Mouse (Mus musculus): ENCODE measurements at regions not wholly inside any gene's neighbourhood (a gene's known extent, or its start where the extent isn't known, plus 50 kb on each side); places are given as distances from the start of the nearest gene placed in this dataset.
A peak's percentile ranks its signal among the peaks of the same experiment; 100 is the strongest.

DNA sequence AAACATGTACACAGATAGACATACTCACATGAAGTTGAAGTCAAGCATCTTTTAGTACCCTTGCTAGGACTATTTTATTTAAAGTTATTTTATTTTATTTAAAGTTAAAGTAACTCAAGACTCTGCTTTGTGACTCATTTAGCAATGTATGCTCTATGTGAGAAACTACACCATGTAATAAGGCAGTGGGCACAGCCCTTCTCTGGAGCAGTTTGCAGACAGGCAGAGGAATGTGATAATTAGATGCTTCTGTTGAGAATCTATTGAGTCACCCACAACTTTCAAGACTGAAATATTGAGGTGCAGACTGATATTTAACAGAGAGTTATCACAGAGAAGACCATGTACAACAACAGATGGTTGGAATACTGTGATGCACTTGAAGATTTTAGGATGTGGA is 825.2 kb upstream of the Cntn5 start:
- peak in 1 of 2 experiments; percentile 13 for DNase-seq (ENCODE audit: low spot score in 2 of 2)

DNA sequence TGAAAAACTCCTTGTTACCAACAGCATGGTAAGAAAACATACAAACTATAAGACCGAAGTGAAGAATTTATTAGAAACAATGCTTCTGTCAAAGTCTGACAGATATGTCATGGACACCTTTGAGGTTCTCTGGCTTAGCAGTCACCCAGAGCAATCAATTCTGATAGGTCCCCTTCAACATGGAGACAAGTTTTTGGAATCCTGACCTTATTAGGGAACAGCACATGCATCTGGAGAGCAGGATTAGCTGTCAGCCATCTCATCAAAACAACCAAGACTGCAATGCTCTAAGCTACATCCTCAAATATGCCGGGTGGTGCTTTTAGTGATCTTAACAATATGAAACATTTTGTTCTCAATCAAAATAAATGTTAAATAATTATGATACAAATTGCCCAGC is 817.2 kb upstream of the Cntn5 start:
- DNase-seq (ENCODE audit: low spot score in 2 of 2) = no peak

DNA sequence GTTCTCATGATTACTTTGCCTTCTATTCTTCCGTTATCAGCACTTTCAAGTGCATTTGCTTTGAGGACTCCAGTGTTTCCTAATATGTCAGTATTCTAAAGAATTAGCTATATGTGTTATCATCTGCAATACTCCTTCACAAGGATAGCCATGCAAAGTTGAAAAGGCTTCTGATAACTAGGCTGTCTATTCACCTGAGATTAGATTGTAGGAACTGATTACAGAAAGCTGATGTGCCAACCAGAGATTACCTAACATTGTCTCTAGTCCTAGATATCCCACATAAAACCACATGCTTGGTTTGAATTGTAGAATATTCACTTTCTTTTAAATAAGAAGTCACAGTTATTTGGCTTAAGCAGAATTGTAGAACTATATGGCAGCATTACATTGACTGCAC is 800.1 kb upstream of the Cntn5 start:
- no peak for DNase-seq (ENCODE audit: low spot score in 2 of 2)

DNA sequence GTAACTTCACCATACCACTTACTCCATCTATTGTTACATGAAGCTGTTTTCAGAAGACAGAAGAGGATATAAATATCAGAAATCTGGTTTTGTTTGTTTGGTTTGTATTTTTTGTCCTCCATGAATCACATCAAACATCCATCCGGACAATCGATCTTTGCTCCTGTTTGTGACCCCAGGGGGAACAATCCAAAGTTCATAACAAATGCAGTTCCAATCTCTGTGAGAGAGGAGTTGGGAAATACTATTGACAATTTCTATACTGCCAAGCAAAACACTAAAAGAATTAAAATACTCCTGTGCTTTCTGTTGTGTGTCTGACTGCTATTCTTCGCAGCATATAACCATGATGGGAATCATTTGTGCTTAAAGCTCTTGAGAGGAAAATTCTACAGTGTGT is 798.6 kb upstream of the Cntn5 start:
- DNase-seq (ENCODE audit: low spot score in 2 of 2) = no peak

DNA sequence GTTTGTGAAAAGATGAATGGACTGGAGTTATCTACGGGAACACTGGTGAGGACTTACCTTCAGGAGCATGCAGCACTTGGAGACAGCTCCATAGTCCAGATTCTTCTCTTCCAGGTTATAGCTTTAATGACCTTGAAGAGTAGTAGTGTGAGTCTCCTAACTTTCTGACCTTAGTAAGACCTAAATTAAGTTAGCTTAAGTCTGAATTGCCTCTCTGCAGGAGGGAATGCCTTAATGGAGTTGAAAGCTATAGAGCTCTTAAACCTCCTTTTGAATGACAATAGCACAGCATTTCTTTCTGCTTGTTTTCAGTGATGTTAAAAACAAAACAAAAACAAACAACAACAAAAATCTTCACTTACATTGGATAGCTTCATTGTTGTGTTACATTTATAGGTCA is 788.9 kb upstream of the Cntn5 start:
- DNase-seq (ENCODE audit: low spot score in 2 of 2) = no peak

DNA sequence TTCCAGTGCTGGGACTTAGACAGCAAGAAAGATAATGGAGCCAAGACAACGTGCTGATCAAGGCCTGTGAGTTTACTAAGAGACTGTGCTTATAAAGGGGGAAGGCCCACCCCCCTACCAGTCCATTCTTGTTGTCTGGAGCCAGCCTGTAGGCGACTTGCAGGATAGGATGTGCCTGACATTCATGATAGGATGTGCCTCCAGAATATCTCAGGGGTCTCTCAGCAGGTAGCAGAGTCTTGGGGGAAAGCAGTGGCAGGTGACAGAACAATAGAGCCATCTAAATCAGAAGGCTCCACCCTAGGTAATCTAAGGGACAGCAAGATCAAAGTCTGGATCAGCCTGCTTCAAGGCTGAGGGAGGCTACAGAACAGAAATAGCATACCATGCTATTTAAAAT is 782.5 kb upstream of the Cntn5 start:
- DNase-seq (ENCODE audit: low spot score in 2 of 2) = no peak

DNA sequence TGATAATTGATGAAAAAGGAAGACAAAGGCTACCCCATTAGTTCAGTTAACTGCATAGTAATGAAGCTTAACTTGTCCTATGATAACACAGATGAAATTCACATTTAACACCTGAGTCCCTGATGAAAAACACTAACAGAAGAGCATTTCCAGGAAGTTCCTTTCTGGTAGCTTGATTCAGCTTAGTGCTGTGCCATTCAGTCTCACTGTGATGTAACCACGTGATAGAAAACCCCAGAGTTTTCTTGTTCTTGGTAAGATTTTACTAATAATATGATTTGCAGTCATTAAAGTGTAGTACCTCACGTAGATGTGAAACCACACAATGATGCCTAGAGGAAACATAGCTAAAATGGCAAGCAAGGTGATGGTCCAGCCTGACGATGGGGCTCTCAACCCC is 767.4 kb upstream of the Cntn5 start:
- DNase-seq (ENCODE audit: low spot score in 2 of 2) = no peak

DNA sequence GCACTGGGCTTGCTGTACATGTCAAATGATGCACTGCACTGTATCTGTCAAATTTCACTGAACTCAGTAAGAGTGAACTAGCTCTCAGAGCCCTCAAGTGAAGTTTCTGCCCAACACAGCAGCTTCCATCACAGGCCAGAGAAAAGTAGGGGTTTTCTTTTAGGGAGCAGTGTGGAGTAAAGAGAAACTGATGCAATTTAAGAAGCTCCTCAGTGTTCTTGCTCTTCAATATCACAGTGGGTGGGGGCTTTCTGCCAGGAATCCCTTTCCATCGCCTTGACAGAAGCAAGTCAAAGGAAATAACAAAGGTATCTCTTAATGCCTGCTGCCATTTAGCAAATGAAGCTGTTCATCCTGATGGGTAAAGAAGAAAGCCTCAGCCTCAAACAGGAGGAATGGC is 766.7 kb upstream of the Cntn5 start:
- no peak for DNase-seq (ENCODE audit: low spot score in 2 of 2)

DNA sequence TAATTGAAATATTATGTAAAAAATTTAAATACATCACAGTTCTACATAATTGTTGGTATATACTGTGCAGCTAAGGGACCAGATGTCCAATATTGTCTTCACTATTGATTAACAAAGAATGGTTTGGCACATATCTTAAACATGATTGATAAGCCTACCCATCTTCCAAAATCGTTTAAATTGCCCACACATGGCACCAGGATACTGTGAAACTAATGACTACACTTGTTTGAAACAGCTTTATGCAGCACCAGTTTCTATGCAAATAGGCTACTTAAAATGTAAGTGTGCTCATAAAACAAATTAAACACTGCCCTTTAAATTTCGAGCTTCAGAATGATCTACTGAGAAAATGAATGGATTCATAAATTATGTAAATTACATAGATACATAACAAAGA is 724.9 kb upstream of the Cntn5 start:
- no peak for DNase-seq (ENCODE audit: low spot score in 2 of 2)

DNA sequence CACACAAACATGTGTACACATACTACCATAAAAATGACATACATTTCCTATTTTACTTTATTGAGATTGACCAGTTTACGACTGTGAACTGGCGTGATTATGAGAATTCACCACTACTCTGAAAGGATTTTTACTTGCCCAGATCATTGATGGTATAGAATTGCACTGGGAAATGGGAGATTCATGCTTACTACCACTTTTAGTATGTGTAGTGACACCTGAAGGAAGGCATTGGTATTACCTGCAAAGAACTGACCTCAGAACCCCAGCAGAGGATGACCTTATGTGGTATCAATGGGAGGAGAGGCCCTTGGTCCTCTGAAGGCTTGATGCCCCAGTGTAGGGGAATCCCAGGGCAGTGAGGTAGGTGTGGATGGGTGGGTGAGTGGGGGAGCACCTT is 699.8 kb upstream of the Cntn5 start:
- no peak for DNase-seq (ENCODE audit: low spot score in 2 of 2)

DNA sequence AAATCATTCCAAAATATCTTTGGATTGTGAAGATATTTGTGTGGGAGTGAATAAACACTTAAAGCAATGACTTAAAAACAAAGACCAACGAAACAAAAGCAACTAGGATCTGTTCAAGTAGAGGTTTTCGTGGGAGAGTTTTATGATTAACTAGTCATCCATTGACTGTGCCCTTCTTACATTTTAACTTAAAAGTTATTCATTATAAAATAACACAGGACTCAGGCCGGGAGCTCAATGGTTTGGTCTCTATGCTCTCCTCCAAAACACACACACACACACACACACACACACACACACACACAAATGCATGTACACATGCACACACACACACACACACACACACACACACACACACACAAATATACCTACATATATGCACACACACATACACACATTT is 699.3 kb upstream of the Cntn5 start:
- no peak for DNase-seq (ENCODE audit: low spot score in 2 of 2)

DNA sequence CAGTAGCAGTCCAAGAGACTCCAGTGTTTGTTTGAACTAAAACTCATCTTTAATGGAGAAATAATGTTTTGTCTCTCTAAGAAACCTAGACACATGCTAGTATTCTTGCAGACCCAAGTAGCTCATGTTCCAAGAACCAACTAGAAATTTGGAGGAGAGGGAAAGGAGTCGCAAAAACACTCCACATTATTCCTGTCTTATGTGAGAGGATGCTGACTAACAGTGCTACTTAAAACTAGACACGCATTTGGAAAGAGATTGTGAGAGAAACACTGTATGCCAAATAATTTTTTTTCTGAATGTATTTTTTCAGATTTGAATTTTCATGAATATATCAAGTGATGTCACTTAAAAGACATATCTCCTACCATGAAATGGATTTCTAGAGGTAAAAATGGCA is 698.3 kb upstream of the Cntn5 start:
- no peak for DNase-seq (ENCODE audit: low spot score in 2 of 2)

DNA sequence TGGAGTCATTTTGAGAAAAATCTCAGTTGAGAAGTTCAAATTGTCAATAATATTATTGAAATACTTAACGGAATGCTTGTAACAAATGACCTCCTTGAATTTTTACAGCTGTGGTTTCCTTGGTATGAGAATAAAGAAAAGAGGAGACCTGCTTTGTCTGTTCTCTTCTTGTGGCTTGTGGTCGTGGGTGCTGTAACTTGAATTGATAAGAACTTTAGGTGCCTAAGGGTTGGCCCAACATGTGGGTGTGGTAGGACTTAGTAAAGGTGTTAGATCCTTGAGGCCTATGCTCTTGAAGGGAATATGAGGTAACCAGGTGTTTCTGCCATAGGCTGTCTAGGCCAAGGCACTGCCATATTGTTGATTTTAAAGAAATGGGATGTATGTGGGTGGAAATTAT is 674.4 kb upstream of the Cntn5 start:
- no peak for DNase-seq (ENCODE audit: low spot score in 2 of 2)

DNA sequence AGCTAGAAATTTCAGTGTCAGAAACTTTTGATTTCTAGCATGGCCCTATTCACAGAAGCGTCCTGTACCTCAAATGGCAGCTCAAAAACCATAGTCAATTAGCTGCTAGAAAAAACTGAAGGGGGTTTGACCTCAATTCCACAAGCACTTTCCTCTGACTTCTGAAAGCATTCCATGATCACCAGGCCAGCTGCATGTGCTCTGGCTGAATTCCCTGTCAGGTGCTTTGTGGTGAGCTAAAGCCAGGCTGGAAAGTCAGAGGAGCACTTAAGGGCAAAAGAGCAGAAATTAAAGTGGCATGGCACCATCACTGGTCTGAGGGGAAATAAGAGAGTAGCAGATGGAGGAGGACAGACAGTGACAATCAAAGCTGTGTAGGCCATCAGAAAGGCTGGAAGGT is 658.3 kb upstream of the Cntn5 start:
- no peak for DNase-seq (ENCODE audit: low spot score in 2 of 2)

DNA sequence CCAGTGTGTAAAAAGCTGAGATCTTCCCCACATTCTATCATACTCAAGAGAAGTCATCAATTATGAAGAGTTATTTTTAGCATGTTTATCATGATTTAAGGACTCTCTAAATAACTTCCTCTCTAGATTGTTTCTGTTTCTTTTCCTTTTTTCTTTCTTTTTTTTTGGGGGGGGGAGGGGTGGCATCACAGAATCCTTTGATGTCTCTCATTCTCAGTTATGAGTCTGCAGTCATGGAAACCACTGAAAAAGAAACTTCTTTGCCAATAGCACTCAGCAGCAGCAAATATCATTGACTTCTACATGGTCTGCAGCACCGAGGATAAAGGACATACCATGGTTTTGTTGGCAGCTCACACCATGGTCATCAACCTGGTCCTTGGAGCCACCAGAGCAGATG is 654.8 kb upstream of the Cntn5 start:
- no peak for DNase-seq (ENCODE audit: low spot score in 2 of 2)

DNA sequence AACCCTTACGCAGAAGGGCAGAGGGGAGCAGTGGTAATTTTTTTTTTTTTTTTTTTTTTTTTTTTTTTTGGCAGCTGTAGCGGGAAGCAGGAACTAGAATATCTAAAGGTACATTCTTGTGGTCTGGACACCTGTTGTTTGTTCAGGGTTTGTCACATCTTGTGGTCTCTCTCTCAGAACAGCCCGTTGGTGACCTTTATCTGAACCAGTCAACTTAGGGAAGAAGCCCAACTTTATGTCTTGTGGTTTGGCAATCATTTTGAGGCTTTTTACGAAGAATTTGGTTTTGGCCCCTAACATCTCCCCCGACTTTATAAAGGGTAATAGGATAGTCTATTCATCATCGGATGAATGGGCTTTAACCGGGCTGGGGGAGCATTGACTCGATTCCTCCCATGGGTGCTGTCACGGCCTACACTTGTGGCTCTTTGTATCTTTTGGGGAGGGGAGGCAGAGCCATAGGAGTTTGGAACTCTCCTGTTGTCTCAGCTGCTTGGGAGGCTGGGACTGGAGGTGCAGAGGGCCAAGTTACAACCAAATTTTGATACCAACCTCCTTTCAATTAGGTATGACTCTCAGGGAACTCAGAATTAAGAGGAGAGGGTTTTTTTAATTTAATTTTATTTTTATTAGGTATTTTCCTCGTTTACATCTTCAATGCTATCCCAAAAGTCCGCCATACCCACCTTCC is 609.4 kb upstream of the Cntn5 start:
- DNase-seq (ENCODE audit: low spot score in 2 of 2) = no peak

Measured in left cerebral cortex, adult 8-10 months (tissue).